Mouse (Mus musculus): ENCODE data around the gene Npr1.

Gene Npr1

GRCm38 (mm10) chr3:90475831-90476611 lies 10.4 kb upstream of the Npr1 start, which contains the start of gene Ilf2:
Gene Ilf2 (plus strand): TSS chr3:90476126.
- peak; percentile 99 for DNase-seq (ENCODE audit: low read depth)

GRCm38 (mm10) chr3:90475151-90475830 lies 9.6 kb upstream of the Npr1 start:
- DNase-seq (ENCODE audit: low read depth): peak; percentile 40

- DNase-seq (ENCODE audit: low read depth): peak; percentile 82
Measured at GRCm38 (mm10) chr3:90472213-90472612, 6.5 kb upstream of the Npr1 start.

- DNase-seq (ENCODE audit: low read depth): peak; percentile 91
Measured at GRCm38 (mm10) chr3:90467618-90468300, 2.1 kb upstream of the Npr1 start.

GRCm38 (mm10) chr3:90466311-90466766 lies 673 bp upstream of the Npr1 start:
- peak; percentile 85 for DNase-seq (ENCODE audit: low read depth)

GRCm38 (mm10) chr3:90465081-90465685 lies 483 bp downstream of the Npr1 start:
- no peak for DNase-seq (ENCODE audit: low read depth)

- no peak for DNase-seq (ENCODE audit: low read depth)
Measured at GRCm38 (mm10) chr3:90464552-90465080, 1.1 kb downstream of the Npr1 start.

- DNase-seq (ENCODE audit: low read depth): no peak
Measured at GRCm38 (mm10) chr3:90462579-90462978, 3.1 kb downstream of the Npr1 start.

- no peak for DNase-seq (ENCODE audit: low read depth)
Measured at GRCm38 (mm10) chr3:90461935-90462334, 3.7 kb downstream of the Npr1 start.

GRCm38 (mm10) chr3:90460315-90460714 lies 5.4 kb downstream of the Npr1 start:
- DNase-seq (ENCODE audit: low read depth): no peak

- no peak for DNase-seq (ENCODE audit: low read depth)
Measured at GRCm38 (mm10) chr3:90459727-90460126, 5.9 kb downstream of the Npr1 start.

GRCm38 (mm10) chr3:90454931-90455330 lies 10.7 kb downstream of the Npr1 start:
- DNase-seq (ENCODE audit: low read depth): no peak

GRCm38 (mm10) chr3:90451396-90452095 lies 14.1 kb downstream of the Npr1 start:
- DNase-seq (ENCODE audit: low read depth): peak; percentile 60

- no peak for DNase-seq (ENCODE audit: low read depth)
Measured at GRCm38 (mm10) chr3:90450874-90451273, 14.8 kb downstream of the Npr1 start.

- DNase-seq (ENCODE audit: low read depth): no peak
Measured at GRCm38 (mm10) chr3:90448626-90449025, 17.0 kb downstream of the Npr1 start.

GRCm38 (mm10) chr3:90447123-90447494 lies 18.6 kb downstream of the Npr1 start:
- DNase-seq (ENCODE audit: low read depth): no peak

GRCm38 (mm10) chr3:90446389-90447122 lies 19.1 kb downstream of the Npr1 start:
- peak; percentile 57 for DNase-seq (ENCODE audit: low read depth)

- DNase-seq (ENCODE audit: low read depth): no peak
Measured at GRCm38 (mm10) chr3:90445417-90446200, 20.1 kb downstream of the Npr1 start.

GRCm38 (mm10) chr3:90443977-90444376 lies 21.7 kb downstream of the Npr1 start:
- peak; percentile 52 for DNase-seq (ENCODE audit: low read depth)

GRCm38 (mm10) chr3:90440756-90441155 lies 24.9 kb downstream of the Npr1 start:
- DNase-seq (ENCODE audit: low read depth): no peak
